Mouse (Mus musculus) frontal cortex, postnatal 10 days (tissue): Measurements from ENCODE around the gene Ms4a15.

Experiments
- DNase-seq, 2 experiments: peaks; one replicate each; pipeline ENCODE4 v3.0.0; 2022; ENCODE audit warnings: low spot score in 2 of 2, mixed read lengths in 1 of 2

Gene Ms4a15

DNA sequence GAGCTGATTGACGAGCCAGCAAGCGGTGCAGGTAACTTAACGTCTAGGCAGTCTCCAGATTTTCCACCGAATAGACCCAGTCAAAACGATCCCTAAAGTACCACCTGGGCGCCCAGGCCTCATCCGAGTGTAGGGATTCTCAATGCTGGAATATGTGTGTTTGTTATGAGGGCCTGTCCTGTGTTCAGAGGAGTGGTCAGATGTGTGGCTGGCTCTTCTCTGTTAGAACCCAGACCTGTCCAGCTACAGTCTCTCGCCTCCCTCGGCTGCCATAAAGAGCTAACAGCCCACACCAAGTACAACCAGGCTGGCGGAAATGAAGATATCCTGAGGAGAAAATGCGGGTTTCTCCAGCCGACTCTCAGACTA, 33.1 kb downstream of the Ms4a15 start:
- no peak for DNase-seq

DNA sequence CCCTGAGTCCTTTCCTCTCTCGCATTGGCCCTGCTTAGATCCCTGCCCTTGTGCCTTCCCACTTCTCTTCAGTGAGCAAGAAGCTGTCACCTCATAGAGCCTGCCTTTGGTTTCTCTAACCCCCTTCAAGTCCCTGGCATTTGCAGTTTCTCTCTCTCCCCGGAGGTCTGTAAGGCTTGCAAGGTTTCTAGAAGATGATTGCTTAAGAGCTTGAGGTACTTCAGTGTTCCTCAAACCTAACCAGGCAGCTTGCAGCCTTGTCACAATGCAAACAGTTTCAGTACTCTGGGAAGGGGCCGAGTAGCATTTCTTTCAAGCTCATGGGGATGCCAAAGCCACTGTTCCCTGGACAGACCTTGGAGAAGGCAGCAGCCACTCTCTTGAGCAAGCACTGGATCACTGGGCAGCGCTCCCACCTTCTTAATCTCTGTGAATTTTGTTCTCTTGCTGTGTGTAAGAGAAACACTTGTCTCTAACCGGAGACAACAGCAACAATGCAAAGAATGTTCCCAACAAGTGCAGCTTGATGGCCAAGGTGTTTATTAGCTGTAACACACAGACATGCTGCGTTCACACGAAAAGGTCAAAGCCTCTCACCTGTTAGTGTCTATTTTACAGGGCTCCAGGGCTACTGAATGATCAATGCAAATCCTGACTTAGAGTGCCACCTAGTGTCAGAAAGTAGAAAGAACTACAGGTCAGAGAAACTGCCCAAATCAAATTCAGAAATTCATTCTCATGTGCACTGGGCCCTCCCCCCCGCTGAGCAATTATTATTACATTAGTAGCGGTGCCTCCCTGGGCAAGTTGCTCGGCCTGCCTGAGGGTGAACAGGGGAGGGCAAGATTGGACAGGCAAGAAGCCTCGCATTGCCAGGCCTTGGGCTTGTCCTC, 33.7 kb downstream of the Ms4a15 start:
- DNase-seq: no peak

DNA sequence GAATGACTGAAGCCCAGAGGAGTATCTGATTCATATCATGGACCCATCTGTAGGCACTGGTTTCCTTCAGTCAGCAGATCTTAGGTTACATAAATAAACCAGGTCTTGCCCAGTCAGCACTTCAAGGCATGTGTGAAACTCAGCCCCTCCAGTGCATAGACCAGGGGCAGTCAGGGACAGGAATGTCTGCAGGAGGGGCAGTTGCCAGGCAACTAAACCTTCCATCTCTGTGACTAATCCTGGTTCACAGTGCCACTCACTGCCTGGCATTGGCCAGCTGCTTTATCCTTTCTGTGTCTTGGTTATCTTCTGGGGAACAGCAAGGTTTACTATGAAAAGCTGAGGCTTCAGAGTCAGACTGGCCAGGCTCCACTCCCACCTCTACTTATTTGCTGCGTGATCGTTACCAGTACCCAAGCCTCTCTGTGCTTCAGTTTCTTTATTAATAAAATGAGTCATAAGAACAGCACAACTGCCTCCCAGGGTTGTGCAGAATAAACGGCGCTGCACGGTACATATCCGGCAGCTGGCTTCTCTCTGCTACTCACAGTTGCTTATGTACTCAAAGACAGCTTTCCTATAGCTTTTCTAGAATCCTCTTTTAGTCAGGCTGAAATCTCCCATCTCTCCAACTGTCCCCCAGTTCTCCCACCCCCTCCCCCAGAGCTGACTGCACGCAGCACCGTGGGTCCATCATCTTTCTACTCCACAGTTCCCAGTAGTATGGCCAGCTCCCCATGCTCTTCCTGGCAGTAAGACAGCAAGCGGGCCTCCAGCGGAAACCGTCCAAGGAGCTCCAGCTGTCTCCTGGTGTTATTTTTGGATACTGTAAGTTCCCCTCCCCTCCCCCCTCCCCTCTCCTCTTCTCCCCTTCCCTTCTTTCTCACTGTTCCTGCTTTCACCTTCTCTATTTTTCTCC, 40.8 kb downstream of the Ms4a15 start:
- DNase-seq: peak; percentile 26 to 42

DNA sequence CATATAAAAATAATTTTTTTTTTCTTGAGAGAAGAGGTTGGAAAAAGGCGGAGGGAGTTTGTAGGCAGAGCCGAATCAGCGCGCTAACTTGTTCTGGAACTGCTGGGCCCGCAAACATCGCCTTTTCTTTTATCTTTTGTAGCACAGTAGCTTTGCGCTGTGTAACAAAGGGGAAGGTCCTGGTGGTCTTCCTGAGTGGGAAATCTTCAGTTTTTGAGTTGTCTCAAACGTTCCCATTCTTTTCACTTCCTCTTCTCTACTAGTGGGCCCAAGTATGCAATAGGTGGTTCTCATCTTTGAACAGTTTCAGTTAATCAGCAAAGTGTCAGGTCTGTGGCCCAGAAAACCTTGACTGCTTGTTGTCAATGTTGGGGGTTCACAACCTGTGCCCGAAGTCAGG, 43.5 kb downstream of the Ms4a15 start:
- no peak for DNase-seq

DNA sequence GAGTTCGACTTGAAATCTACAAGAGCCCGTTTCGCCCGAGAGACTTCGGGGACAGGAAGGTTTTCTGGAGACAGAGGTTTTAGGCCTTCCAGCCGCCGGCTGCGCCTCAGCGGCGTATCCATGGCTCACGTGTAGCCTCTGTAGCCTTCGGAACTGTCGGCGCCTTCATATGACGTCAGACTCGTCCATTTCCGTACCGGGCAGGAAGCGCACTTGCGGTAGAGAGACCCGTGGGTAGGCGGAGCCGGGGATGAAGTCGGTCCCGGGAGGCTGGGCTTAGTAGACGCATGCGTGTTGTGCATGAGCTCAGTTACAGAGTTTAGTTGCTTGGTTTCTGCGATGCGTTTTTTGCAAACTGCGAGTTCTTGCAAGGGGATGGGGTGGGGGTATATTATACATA, 43.9 kb downstream of the Ms4a15 start, which contains the start of gene Ccdc86:
Gene Ccdc86, minus strand, starts transcription at position 155 of the 400 bp plus-strand sequence.
- peak; percentile 93 to 96 for DNase-seq

DNA sequence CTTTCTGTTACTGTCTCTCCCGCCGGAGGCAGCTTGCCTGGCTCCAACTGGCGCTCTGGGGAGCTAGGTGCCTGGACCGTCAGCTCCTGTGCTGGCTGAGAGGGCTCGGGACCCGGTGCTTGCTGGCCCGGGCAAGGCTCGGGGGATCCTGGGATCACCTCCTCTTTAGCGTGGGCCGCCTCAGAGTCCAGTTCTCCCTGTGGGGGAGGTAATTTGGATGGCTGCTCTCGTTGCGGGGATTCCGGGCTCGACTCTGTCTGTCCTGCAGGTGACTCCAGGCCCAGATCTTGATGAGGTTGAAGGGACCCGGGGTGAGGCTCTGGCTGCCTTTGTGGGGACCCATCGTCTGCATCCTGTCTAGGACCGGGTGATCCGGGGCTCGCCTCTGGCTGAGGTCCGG, 44.6 kb downstream of the Ms4a15 start:
- DNase-seq: peak in 1 of 2 experiments; percentile 20

DNA sequence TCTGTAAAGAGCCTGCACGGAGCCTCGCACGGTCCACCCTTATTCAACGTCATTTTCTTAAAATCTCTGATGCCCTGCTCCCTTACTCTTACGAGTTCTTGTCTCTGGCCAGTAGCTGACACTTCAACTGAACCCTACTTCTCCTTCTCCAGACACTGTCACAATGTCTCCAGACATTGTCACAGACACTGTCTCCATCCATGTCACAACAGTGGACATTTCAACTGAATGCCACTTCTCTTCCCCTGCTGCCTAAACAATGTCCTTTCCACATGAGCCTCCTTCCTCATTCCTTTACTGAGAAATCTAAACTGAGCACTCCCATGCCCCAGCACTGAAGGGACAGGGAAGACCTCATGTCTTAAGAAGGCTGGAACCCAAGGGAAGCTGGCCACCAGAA, 45.8 kb downstream of the Ms4a15 start:
- no peak for DNase-seq

DNA sequence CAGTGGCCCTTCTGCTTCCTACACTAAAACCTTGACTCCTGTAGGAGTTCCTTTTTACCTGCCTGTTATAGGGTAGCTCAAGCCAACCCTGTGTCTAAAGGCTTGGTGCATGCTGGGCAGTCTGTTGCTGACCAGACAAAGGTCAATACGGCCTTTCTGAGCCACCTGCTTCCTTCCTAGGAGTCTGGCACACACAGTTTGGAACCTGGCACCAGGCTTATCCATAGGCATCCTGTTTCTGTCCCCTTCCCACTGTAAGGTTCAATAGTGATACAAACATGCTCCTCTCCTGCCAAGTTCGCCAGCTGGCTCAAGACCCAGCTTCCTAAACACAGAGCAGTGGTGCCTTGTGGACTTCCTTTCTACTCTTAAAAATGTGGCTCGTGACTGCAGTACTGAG, 46.5 kb downstream of the Ms4a15 start:
- DNase-seq: no peak

DNA sequence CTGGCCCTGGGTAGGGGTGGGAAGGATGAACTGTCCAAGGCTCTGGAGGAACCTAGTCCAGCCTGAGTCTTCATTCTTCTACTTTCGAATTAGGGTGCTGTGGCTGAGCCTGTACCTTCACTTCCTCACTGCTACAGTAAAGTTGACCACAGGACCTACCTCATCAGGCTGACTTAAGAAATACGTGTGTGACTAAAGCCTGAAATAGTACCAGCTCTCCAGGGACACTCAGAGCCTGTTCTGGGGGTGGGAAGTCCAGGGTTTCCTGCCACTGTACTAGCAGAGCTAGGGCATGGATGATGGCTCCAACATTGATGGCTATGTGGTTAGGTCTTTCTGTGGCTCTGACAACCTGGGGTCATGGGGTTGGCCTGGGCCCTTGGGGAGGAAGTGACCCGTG, 49.1 kb downstream of the Ms4a15 start:
- no peak for DNase-seq

DNA sequence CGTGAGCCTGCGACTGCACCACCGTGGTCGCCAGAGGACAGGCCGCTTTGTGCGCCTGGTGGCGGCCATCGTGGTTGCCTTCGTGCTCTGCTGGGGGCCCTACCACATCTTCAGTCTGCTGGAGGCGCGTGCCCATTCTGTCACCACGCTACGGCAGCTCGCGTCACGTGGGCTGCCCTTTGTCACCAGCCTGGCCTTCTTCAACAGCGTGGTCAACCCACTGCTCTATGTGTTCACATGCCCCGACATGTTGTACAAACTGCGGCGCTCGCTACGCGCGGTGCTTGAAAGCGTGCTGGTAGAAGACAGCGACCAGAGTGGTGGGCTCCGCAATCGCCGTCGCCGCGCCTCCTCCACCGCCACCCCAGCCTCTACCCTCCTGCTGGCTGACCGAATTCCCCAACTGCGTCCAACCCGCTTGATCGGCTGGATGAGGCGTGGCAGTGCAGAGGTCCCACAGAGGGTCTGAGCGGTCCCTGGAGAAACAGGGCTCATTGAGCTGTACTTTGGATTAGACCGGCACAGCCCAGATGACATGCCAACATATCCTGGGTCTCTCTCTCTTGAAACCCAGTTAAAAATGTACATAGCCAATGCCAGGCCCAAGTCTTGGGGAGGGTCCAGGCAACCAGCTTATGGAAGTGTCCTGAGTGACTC, 52.1 kb downstream of the Ms4a15 start:
- peak in 1 of 2 experiments; percentile 31 for DNase-seq

DNA sequence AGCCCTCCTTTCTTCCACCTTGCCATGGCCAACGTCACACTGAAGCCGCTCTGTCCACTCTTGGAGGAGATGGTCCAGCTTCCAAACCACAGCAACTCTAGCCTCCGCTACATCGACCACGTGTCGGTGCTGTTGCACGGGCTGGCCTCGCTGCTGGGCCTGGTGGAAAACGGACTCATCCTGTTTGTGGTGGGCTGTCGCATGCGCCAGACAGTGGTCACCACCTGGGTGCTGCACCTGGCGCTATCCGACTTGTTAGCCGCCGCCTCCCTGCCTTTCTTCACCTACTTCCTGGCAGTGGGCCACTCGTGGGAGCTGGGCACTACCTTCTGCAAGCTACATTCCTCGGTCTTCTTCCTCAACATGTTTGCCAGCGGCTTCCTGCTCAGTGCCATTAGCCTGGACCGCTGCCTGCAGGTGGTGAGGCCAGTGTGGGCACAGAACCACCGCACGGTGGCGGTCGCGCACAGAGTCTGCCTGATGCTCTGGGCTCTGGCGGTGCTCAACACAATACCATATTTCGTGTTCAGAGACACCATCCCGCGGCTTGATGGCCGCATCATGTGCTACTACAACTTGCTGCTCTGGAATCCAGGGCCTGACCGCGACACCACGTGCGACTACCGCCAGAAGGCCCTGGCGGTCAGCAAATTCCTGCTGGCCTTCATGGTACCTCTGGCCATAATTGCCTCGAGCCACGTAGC, 52.8 kb downstream of the Ms4a15 start:
- DNase-seq: peak in 1 of 2 experiments; percentile 67

DNA sequence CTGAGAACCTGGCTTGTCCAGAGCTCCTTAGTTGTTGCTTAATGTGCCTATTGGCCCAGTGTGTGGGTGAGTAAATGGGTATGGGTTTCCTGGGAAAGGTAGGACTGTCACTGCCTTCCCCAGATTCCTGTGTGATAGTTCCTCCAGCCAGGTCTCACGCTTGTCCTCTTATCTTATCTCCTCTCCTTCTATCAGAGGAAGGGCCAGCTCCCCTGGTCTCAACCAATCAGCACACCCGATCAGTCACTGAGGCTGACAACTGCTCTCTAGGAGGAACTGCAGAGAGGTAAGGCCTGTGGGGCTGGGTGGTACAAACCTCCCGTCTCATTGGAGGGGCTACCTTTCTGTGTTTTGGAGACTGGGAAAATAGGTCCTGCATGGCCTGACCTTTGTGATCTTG, 54.3 kb downstream of the Ms4a15 start:
- no peak for DNase-seq

DNA sequence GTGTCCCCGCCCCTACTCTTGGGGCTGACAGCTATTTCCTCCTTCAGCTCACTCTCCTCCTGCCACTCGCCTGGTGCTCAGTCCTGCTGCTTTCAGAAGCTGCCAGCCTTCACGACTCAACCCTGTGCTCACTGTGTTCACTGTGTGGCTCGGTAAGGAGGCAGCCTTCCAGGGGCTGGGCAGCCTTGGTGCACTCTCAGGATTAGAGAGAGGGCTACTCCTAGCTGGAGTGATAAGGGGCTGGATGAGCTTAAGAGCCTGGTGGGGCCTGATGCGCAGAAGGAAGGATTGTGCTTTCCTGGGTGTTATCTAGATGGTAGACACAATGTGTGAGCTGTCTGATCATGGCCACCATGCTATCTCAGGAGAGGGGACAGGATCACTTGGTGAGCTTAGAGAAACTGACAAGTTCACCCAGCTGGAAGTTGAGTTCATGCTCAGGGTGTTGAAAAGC, 55.9 kb downstream of the Ms4a15 start, which contains the start of gene Ptgdr2:
Gene Ptgdr2, plus strand, starts transcription at position 51 of the 454 bp plus-strand sequence.
- no peak for DNase-seq

DNA sequence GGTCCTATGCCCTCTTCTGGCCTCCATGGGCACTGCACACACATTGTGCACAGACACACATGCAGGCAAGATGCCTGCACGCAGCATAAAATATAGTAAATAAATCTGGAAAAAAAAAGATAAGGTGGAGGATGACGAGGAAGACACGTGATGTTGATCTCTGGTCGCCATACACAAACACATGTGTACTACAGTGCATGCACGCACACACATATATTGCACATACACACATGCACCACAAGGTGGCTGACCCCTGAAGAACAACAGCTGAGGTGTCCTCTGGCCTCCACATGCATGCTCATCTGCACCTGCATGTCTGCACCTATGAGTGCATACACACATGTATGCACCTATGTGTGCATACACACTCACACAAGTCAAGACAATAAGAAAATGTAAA, 57.0 kb downstream of the Ms4a15 start:
- DNase-seq: no peak

DNA sequence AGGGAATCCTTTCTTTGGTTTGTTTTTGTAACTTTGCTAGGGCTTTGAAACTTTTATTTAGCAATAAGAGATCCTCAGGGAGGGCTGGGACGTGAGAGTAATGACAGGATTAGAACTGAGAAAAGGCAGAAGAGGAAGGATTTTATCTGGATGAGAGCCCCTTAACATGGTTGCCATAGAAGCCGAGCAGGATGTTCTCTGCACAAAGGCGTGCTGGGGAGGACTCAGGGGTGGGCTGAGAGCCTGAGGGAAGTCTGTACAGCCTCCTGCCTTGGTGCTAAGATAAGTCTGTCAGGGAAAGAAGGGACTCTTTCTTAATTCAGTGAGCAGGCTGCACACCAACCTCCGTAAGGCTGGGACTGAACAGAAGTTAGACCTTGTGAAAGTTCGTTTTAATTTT, 58.0 kb downstream of the Ms4a15 start:
- DNase-seq: no peak

DNA sequence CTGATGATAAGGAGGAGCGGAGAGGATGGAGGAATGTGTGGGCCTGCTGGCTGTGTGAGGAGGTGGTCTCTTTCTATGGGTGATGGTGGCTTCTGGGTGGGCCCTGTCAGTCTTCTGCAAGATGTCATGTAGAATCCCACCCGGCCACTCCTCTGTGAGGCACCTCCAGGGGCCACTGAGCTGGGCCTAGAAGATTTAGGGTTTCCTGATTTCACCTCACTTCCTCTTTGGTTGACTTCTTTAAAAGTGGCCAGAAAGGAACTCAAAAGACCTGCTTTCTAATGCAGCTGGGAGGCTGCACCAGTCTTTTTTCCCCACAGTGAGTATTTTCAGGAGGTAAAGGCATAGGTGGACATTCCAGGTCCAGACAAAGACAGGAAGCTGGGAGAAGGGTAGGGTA, 62.4 kb downstream of the Ms4a15 start:
- no peak for DNase-seq
